Mouse (Mus musculus): ENCODE measurements around the gene Gm2310. TPM values are rescaled to one million over a fixed set of nuclear protein-coding genes. Genes with fewer than 3 reads are reported as not detected.

Gm2310 gene
- polyA plus RNA-seq (2017; shearing (Covaris generic)): not detected

DNA sequence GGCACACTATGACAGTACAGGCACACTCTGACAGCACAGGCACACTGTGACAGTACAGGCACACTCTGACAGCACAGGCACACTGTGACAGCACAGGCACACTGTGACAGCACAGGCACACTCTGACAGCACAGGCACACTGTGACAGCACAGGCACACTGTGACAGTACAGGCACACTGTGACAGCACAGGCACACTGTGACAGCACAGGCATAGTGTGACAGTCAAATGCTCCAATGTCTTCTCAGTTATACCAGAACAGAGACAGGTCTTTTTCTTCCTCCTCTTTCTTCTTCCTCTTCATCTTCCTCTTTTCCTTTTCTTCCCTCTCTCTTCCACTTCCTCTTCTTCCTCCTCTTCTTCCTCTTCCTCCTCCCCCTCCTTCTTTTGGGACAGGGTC, at the start of gene Gm2310:
TSS of gene Gm2310 (minus strand) at position 101 of the 400 bp plus-strand sequence.

Other genes starting within 250 kb of the Gm2310 start
- 39.1 TPM for gene Nipbl, start 75.5 kb downstream of the Gm2310 start, polyA plus RNA-seq (2017; shearing (Covaris generic))
- 0.50 TPM for gene Slc1a3, start 190.8 kb upstream of the Gm2310 start, polyA plus RNA-seq (2017; shearing (Covaris generic))